ENCODE assay signal across 11 mouse cellular contexts in genomic region chr11:49931037-49931625, GRCm38 (mm10). TPM values are rescaled to one million over a fixed set of nuclear protein-coding genes. Genes with fewer than 3 reads are reported as not detected.
DNase-seq lines count a peak whose midpoint lies in the region; ATAC-seq lines count a peak whose summit lies in the region.
"Had no signal": no experiment of that assay in that cellular context is flagged by ENCODE, and none has a peak within 500 bp of the region (broad histone marks: within the 10 kb centered on the region; RNA-seq: fewer than 3 reads in every experiment).

No protein-coding gene starts in this region.

- 26% methylated on average over 5 of the region's 5 CpGs for WGBS in neural tube, embryonic 12.5 days

- ATAC-seq in neural tube, embryonic 12.5 days (ENCODE audit: low FRiP score, low read depth) = no peak; the same call in 1 of the 2 replicates

- H3K27me3 ChIP-seq in neural tube, embryonic 12.5 days (replicated peaks) = 0 out of 2 replicates have a peak, but pooled peaks cover 18% of the 10 kb centered on the region
- H3K27me3 ChIP-seq: embryonic facial prominence, embryonic 12.5 days had no signal

- H3K36me3 ChIP-seq in neural tube, embryonic 12.5 days = no peaks in the 10 kb centered on the region
- H3K36me3 ChIP-seq: embryonic facial prominence, embryonic 12.5 days; G1E; heart, embryonic 12.5 days; limb, embryonic 15.5 days had no signal

- H3K27ac ChIP-seq in neural tube, embryonic 12.5 days = 0 out of 2 replicates have a peak overlapping the region, but pooled peaks have one; percentile 1
- H3K27ac ChIP-seq: embryonic facial prominence, embryonic 12.5 days; limb, embryonic 15.5 days had no signal

- peak overlapping the region; percentile 35 for H3K4me2 ChIP-seq in neural tube, embryonic 12.5 days (replicated peaks)
- H3K4me2 ChIP-seq: embryonic facial prominence, embryonic 12.5 days; heart, embryonic 12.5 days; limb, embryonic 15.5 days had no signal

- no peak overlapping the region for H3K9ac ChIP-seq in neural tube, embryonic 12.5 days
- H3K9ac ChIP-seq: embryonic facial prominence, embryonic 12.5 days; heart, embryonic 12.5 days; limb, embryonic 15.5 days had no signal

- H3K4me3 ChIP-seq in neural tube, embryonic 12.5 days = no peak overlapping the region
- H3K4me3 ChIP-seq: embryonic facial prominence, embryonic 12.5 days; heart, embryonic 12.5 days; limb, embryonic 15.5 days had no signal

- peak; percentile 30 for DNase-seq in layer of hippocampus, adult 9-11 months
- DNase-seq in layer of hippocampus, adult 8-10 months (ENCODE audit: low spot score in 2 of 2) = no peak
- peak; percentile 53 to 58 for DNase-seq in adrenal gland, postnatal 36 days
- DNase-seq in gastrocnemius, postnatal 25 days = peak; percentile 12
- DNase-seq in urinary bladder, postnatal 4 days (ENCODE audit: low spot score in 2 of 2) = no peak
- no peak for DNase-seq in T-cell, adult 2 months (ENCODE audit: low spot score)

- H3K4me1 ChIP-seq in neural tube, embryonic 12.5 days = peaks cover 36% of the 10 kb centered on the region

- no peaks in the 10 kb centered on the region for H3K9me3 ChIP-seq in neural tube, embryonic 12.5 days
- H3K9me3 ChIP-seq: embryonic facial prominence, embryonic 12.5 days; G1E; heart, embryonic 12.5 days; limb, embryonic 15.5 days had no signal

RNA-seq across cellular contexts. Expression of gene Rasgef1c, which starts 29.5 kb away (rescaled TPM):
- total RNA-seq in layer of hippocampus, adult 8-10 months (2022) = 1 to 10 TPM; 2.4 to 3.6 (median 2.9) TPM
- under 1 TPM; 0.70 to 0.72 TPM for total RNA-seq in adrenal gland, postnatal 36 days (2021)
- total RNA-seq in gastrocnemius, postnatal 25 days (2021) = under 1 TPM; 0.43 to 0.48 TPM
- polyA plus RNA-seq in neural tube, embryonic 12.5 days (2016; fragmentation: Nextera tagmentation; extraction: Ambion mirVana) = 13.7 and 14.7 TPM in 2 replicates
- polyA plus RNA-seq: G1E had no signal

Comparison
In these comparisons a context has a peak if more than half of its experiments do, and no peak if none do; other contexts are left out.
1. DNase-seq: peak in layer of hippocampus, adult 9-11 months (single experiment), adrenal gland, postnatal 36 days (2 of 2) and gastrocnemius, postnatal 25 days (single experiment); none in layer of hippocampus, adult 8-10 months (0 of 2), urinary bladder, postnatal 4 days (0 of 2) and T-cell, adult 2 months (single experiment).